Mouse (Mus musculus) bone marrow macrophage, adult 2 months (primary cell): ENCODE results near the gene Slc25a11. TPM values are rescaled to one million over a fixed set of nuclear protein-coding genes. Genes with fewer than 3 reads are reported as not detected.

Source experiments
- H3K27ac ChIP-seq: 2 replicates; pipeline ENCODE4 v1.5.1; 2012; ENCODE audit warnings: low read depth, low read length; ENCODE audit not compliant: insufficient read depth
- H3K4me1 ChIP-seq: 2 replicates; pipeline ENCODE4 v1.6.1; 2012; ENCODE audit warnings: low read length; ENCODE audit not compliant: control insufficient read depth, insufficient read depth
- H3K4me3 ChIP-seq: 2 replicates; pipeline ENCODE4 v1.5.1; 2012; ENCODE audit warnings: mild to moderate bottlenecking, low read length, moderate library complexity; ENCODE audit not compliant: insufficient read depth
- CTCF ChIP-seq: IDR thresholded peaks from 2 replicates; pipeline ENCODE4 v1.5.1; 2012; ENCODE audit warnings: low read depth, mild to moderate bottlenecking, low read length, moderate library complexity
- POLR2A ChIP-seq: IDR thresholded peaks from 2 replicates; pipeline ENCODE4 v1.6.1; 2012; ENCODE audit warnings: mild to moderate bottlenecking, low read depth, low read length, borderline replicate concordance
- polyA plus RNA-seq: library from polyadenylated mRNA; stranded (reverse); fragments of >200 nt; gene quantifications from 2 replicates; pipeline ENCODE4 v1.2.4, GENCODE M21; 2012; ENCODE audit not compliant: missing spikeins, insufficient read depth, insufficient read length

Gene Slc25a11
- polyA plus RNA-seq, 1 experiment = 110 TPM

- no peak overlapping the region for H3K27ac ChIP-seq
- peaks cover 8% of the 10 kb centered on the region for H3K4me1 ChIP-seq
- no peak overlapping the region for H3K4me3 ChIP-seq
- TF ChIP-seq POLR2A = no peak
- TF ChIP-seq CTCF = no peak; the same call in 1 of the 2 replicates
These were observed 38.8 kb downstream of the Slc25a11 start for GRCm38 (mm10) chr11:70608381-70609066.

DNA sequence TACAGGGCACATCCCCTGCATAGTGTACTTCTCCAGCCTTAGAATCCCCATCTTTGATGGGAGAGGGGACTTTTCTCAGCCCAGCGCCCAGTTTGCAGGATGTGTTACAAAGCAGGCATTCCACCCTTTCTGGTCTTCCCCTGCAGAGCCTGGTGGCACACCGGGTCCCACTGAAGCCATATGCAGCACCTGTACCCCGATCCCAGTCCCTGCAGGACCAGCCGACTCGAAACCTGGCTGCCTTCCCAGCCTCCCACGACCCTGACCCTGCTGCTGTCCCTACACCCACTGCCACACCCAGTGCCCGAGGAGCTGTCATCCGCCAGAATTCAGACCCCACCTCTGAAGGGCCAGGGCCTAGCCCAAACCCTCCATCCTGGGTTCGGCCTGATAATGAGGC is 39.7 kb downstream of the Slc25a11 start:
- peaks cover 1% of the 10 kb centered on the region for H3K4me1 ChIP-seq
- no peak overlapping the region for H3K4me3 ChIP-seq
- no peak overlapping the region for H3K27ac ChIP-seq
- TF ChIP-seq POLR2A = no peak
- TF ChIP-seq CTCF = no peak

DNA sequence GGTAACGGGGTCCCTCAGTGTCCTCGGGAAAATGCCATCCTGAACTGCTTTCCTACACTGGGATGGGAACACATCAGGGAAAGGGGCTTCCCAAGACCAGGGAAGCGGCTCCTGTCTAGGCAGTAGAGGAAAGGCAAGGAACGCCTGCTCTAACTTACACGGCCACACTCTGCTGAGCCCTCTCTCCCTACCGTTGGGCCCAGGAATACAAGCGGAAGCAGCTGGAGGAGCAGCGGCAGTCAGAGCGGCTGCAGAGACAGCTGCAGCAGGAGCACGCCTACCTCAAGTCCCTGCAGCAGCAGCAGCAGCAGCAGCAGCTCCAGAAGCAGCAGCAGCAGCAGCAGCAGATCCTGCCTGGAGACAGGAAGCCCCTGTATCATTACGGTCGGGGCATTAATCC is 40.6 kb downstream of the Slc25a11 start:
- Histone ChIP-seq H3K4me1 (no peaks in the 10 kb centered on the region), H3K27ac (no peak overlapping the region)
- TF ChIP-seq POLR2A = no peak
- no peak for TF ChIP-seq CTCF

GRCm38 (mm10) chr11:70605024-70605566 is 42.2 kb downstream of the Slc25a11 start:
- Histone ChIP-seq H3K27ac (no peak overlapping the region), H3K4me1 (peaks cover 9% of the 10 kb centered on the region), H3K4me3 (no peak overlapping the region)
- TF ChIP-seq POLR2A (no peak), CTCF (peak; percentile 63)

More for the DNA sequence above, 40.6 kb downstream of the Slc25a11 start:
- no peak overlapping the region for H3K4me3 ChIP-seq

- TF ChIP-seq CTCF = no peak
- no peak for TF ChIP-seq POLR2A
- Histone ChIP-seq H3K27ac (no peak overlapping the region; the same call in 1 of the 2 replicates), H3K4me1 (peaks cover 64% of the 10 kb centered on the region), H3K4me3 (no peak overlapping the region)
These were observed 48.8 kb downstream of the Slc25a11 start for GRCm38 (mm10) chr11:70598451-70598953.

- no peak overlapping the region for H3K4me3 ChIP-seq
- TF ChIP-seq POLR2A (no peak), CTCF (no peak)
- H3K27ac ChIP-seq = peak overlapping the region; percentile 96
- peaks cover 71% of the 10 kb centered on the region for H3K4me1 ChIP-seq
These were observed 50.0 kb downstream of the Slc25a11 start for GRCm38 (mm10) chr11:70597301-70597700.

- Histone ChIP-seq H3K4me3 (no peak overlapping the region), H3K27ac (peak overlapping the region; percentile 96), H3K4me1 (peaks cover 78% of the 10 kb centered on the region)
- no peak for TF ChIP-seq POLR2A
- TF ChIP-seq CTCF = no peak
These were observed 51.2 kb downstream of the Slc25a11 start for GRCm38 (mm10) chr11:70596094-70596493.

- Histone ChIP-seq H3K27ac (peak overlapping the region; percentile 96), H3K4me3 (peak overlapping the region; percentile 7), H3K4me1 (peaks cover 80% of the 10 kb centered on the region)
- TF ChIP-seq CTCF (no peak), POLR2A (no peak)
These were observed 51.6 kb downstream of the Slc25a11 start for GRCm38 (mm10) chr11:70595638-70596037.

- TF ChIP-seq POLR2A (no peak), CTCF (no peak)
- Histone ChIP-seq H3K4me3 (no peak overlapping the region), H3K4me1 (peaks cover 84% of the 10 kb centered on the region), H3K27ac (peak overlapping the region; percentile 96)
These were observed 52.9 kb downstream of the Slc25a11 start for GRCm38 (mm10) chr11:70594253-70594989.

Other genes with a start within 250 kb of the Slc25a11 start
- 19.3 and 21.2 TPM in 2 replicates for gene Pelp1, start 237.4 kb downstream of the Slc25a11 start, polyA plus RNA-seq
- gene Arrb2, start 214.8 kb downstream of the Slc25a11 start, polyA plus RNA-seq = 520 and 549 TPM in 2 replicates
- gene Med11, start 195.6 kb downstream of the Slc25a11 start, polyA plus RNA-seq = 40.5 and 41.6 TPM in 2 replicates
- 21.7 and 23.7 TPM in 2 replicates for gene Zmynd15, start 188.0 kb downstream of the Slc25a11 start, polyA plus RNA-seq
- 434 and 456 TPM in 2 replicates for gene Cxcl16, start 187.5 kb downstream of the Slc25a11 start, polyA plus RNA-seq
- 4.3 TPM in 2 replicates for gene Tm4sf5, start 142.2 kb downstream of the Slc25a11 start, polyA plus RNA-seq
- not detected in 2 replicates for gene Vmo1, start 132.9 kb downstream of the Slc25a11 start, polyA plus RNA-seq
- gene Gltpd2, start 128.3 kb downstream of the Slc25a11 start, polyA plus RNA-seq = not detected in 2 replicates
- 141 and 151 TPM in 2 replicates for gene Psmb6, start 122.1 kb downstream of the Slc25a11 start, polyA plus RNA-seq
- gene Gm40193, start 114.5 kb downstream of the Slc25a11 start, polyA plus RNA-seq = not detected in 2 replicates
- gene Pld2, start 107.4 kb downstream of the Slc25a11 start, polyA plus RNA-seq = 58.4 and 60.9 TPM in 2 replicates
- 139 and 151 TPM in 2 replicates for gene Mink1, start 84.6 kb downstream of the Slc25a11 start, polyA plus RNA-seq
- not detected in 2 replicates for gene 4930544D05Rik, start 31.6 kb downstream of the Slc25a11 start, polyA plus RNA-seq
- gene Chrne, start 28.3 kb downstream of the Slc25a11 start, polyA plus RNA-seq = not detected in 2 replicates
- gene Gp1ba, start 8.4 kb downstream of the Slc25a11 start, polyA plus RNA-seq = not detected in 2 replicates
- 70.1 and 76.6 TPM in 2 replicates for gene Rnf167, start 244 bp downstream of the Slc25a11 start, polyA plus RNA-seq
- 1,781 and 1,801 TPM in 2 replicates for gene Pfn1, start 7.2 kb upstream of the Slc25a11 start, polyA plus RNA-seq
- 4.7 and 7.4 TPM in 2 replicates for gene Eno3, start 9.7 kb upstream of the Slc25a11 start, polyA plus RNA-seq
- 86.8 and 101 TPM in 2 replicates for gene Spag7, start 21.9 kb upstream of the Slc25a11 start, polyA plus RNA-seq
- 71.4 and 84.6 TPM in 2 replicates for gene Camta2, start 40.6 kb upstream of the Slc25a11 start, polyA plus RNA-seq
- gene Inca1, start 52.7 kb upstream of the Slc25a11 start, polyA plus RNA-seq = 1.7 TPM in 1 of 2 replicates, not detected in the other
- 56.2 and 57.9 TPM in 2 replicates for gene Kif1c, start 53.1 kb upstream of the Slc25a11 start, polyA plus RNA-seq
- gene Zfp3, start 116.7 kb upstream of the Slc25a11 start, polyA plus RNA-seq = 2.7 and 3.3 TPM in 2 replicates
- 1.1 TPM in 1 of 2 replicates, not detected in the other for gene Scimp, start 165.1 kb upstream of the Slc25a11 start, polyA plus RNA-seq
- 49.2 and 51.8 TPM in 2 replicates for gene Rabep1, start 197.3 kb upstream of the Slc25a11 start, polyA plus RNA-seq